Mouse (Mus musculus) ES-E14 (cell line): Measurements from ENCODE around the gene Tuba4a.

Source experiments
- CHD2 ChIP-seq: IDR thresholded peaks from 2 replicates; pipeline ENCODE4 v1.6.1; 2014; ENCODE audit warnings: mild to moderate bottlenecking, low read depth, low read length, inconsistent platforms
- MAFK ChIP-seq: IDR thresholded peaks from 2 replicates; pipeline ENCODE4 v1.6.1; 2014; ENCODE audit warnings: mild to moderate bottlenecking, low read depth, low read length, inconsistent platforms; ENCODE audit not compliant: insufficient read depth
- ZC3H11A ChIP-seq: IDR thresholded peaks from 2 replicates; pipeline ENCODE4 v1.6.1; 2012; ENCODE audit warnings: low read depth, mild to moderate bottlenecking, inconsistent platforms, low read length, borderline replicate concordance

- TF ChIP-seq ZC3H11A (no peak), MAFK (no peak), CHD2 (no peak)
These were observed 39.5 kb downstream of the Tuba4a start, which contains the start of gene Abcb6 for GRCm38 (mm10) chr1:75180105-75180590.
